Comparison of ENCODE assay signal across 10 mouse cellular contexts in genomic region chr16:35869126-35869525, GRCm38 (mm10). TPM values are rescaled to one million over a fixed set of nuclear protein-coding genes. Genes with fewer than 3 reads are reported as not detected.
DNase-seq lines count a peak whose midpoint lies in the region; ATAC-seq and TF ChIP-seq lines count a peak whose summit lies in the region.
"Had no signal": no experiment of that assay in that cellular context is flagged by ENCODE, and none has a peak within 500 bp of the region (broad histone marks: within the 10 kb centered on the region; RNA-seq: fewer than 3 reads in every experiment).

No protein-coding gene starts in this region.

- H3K4me1 ChIP-seq in liver, postnatal 0 days (ENCODE audit: insufficient read depth): peaks cover 30% of the 10 kb centered on the region

- peaks cover 8% of the 10 kb centered on the region; the same call in 1 of the 2 replicates for H3K27me3 ChIP-seq in liver, postnatal 0 days (ENCODE audit: insufficient read depth, low read length)

- 20% methylated on average over 3 of the region's 3 CpGs for WGBS in liver, postnatal 0 days (ENCODE audit: insufficient replicate concordance)

- H3K4me2 ChIP-seq in liver, postnatal 0 days (ENCODE audit: low read depth, low read length): peak overlapping the region; percentile 80
- H3K4me2 ChIP-seq: embryonic facial prominence, embryonic 12.5 days; neural tube, embryonic 12.5 days had no signal

- peak; percentile 39 for TF ChIP-seq CTCF in liver, postnatal 0 days (IDR thresholded peaks at IDR 0.05; ENCODE audit: low read depth)

- peak overlapping the region; percentile 55; the same call in 1 of the 2 replicates for H3K27ac ChIP-seq in liver, postnatal 0 days (ENCODE audit: low read depth)
- H3K27ac ChIP-seq: embryonic facial prominence, embryonic 12.5 days; neural tube, embryonic 12.5 days had no signal

- no peak for TF ChIP-seq EP300 in liver, postnatal 0 days (IDR thresholded peaks at IDR 0.05; ENCODE audit: low read depth)

- peak overlapping the region; percentile 99 for H3K4me3 ChIP-seq in liver, postnatal 0 days (ENCODE audit: low read depth, low read length)
- H3K4me3 ChIP-seq: embryonic facial prominence, embryonic 12.5 days; neural tube, embryonic 12.5 days had no signal

- DNase-seq in B cell, adult 2 months: peak; percentile 22
- peak; percentile 31 for DNase-seq in Muller cell, postnatal 12 days (ENCODE audit: inconsistent ontology term)
- DNase-seq in liver, postnatal 0 days: no peak
- no peak for DNase-seq in cerebellum, adult 11 months
- no peak for DNase-seq in embryo, embryonic 10.5 days (ENCODE audit: low spot score)
- DNase-seq in retina, embryonic 14.5 days (ENCODE audit: low spot score): no peak
- no peak for DNase-seq in adrenal gland, adult 8-10 months

- H3K36me3 ChIP-seq in liver, postnatal 0 days (replicated peaks; ENCODE audit: insufficient read depth, low read length): peaks cover 21% of the 10 kb centered on the region
- H3K36me3 ChIP-seq: embryonic facial prominence, embryonic 12.5 days; neural tube, embryonic 12.5 days had no signal

- peak; percentile 44 to 55; a peak in 3 of 4 replicates for ATAC-seq in hematopoietic stem cell, adult 5-6 weeks (replicated peaks in 1 of 2; ENCODE audit: insufficient read depth in 1 of 2, low FRiP score in 2 of 2, low TSS enrichment in 1 of 2, low read depth in 1 of 2, poor library complexity in 2 of 2, severe bottlenecking in 2 of 2)
- ATAC-seq in liver, postnatal 0 days: 0 out of 2 replicates have a peak, but pooled peaks have one; percentile 9

- 0 out of 2 replicates have a peak overlapping the region, but pooled peaks have one; percentile 8 for H3K9ac ChIP-seq in liver, postnatal 0 days (replicated peaks)
- H3K9ac ChIP-seq: embryonic facial prominence, embryonic 12.5 days; neural tube, embryonic 12.5 days had no signal

- no peaks in the 10 kb centered on the region for H3K9me3 ChIP-seq in liver, postnatal 0 days (ENCODE audit: low read length)
- H3K9me3 ChIP-seq: embryonic facial prominence, embryonic 12.5 days; neural tube, embryonic 12.5 days had no signal

RNA-seq across cellular contexts. Expression of gene Parp14, which starts 2.2 kb away (rescaled TPM):
- 36.6 and 38.7 TPM in 2 replicates for total RNA-seq in hematopoietic stem cell, adult 5-6 weeks (2017)
- 2.1 and 2.3 TPM in 2 replicates for polyA plus RNA-seq in liver, postnatal 0 days (2015; fragmentation: Nextera tagmentation; extraction: Ambion mirVana)
- 10 to 100 TPM; 11.7 to 16.3 (median 15.5) TPM for total RNA-seq in adrenal gland, adult 8-10 months (2022)

Comparison
In these comparisons a context has a peak if more than half of its experiments do, and no peak if none do; other contexts are left out.
1. DNase-seq: peak in B cell, adult 2 months (2 of 2) and Muller cell, postnatal 12 days (single experiment); none in liver, postnatal 0 days (single experiment), cerebellum, adult 11 months (single experiment), embryo, embryonic 10.5 days (single experiment), retina, embryonic 14.5 days (single experiment) and adrenal gland, adult 8-10 months (single experiment).